Mouse (Mus musculus) G1E (cell line): ENCODE measurements around the gene Sqor. TPM values are rescaled to one million over a fixed set of nuclear protein-coding genes. Genes with fewer than 3 reads are reported as not detected.

ENCODE experiments used
- ATAC-seq: 2 replicates; pipeline ENCODE4 v1.8.0; 2016; ENCODE audit warnings: mild to moderate bottlenecking; ENCODE audit not compliant: insufficient number of reproducible peaks, poor library complexity, low FRiP score, severe bottlenecking; ENCODE audit errors: extremely low read depth
- DNase-seq: peaks from one replicate; pipeline ENCODE4 v3.0.0; 2012; ENCODE audit warnings: low spot score
- H3K27me3 ChIP-seq: 2 replicates; pipeline ENCODE4 v1.6.1; 2012; ENCODE audit warnings: mild to moderate bottlenecking, low read length, inconsistent platforms; ENCODE audit not compliant: insufficient read depth
- H3K36me3 ChIP-seq: replicated peaks from 2 replicates; pipeline ENCODE3; 2012; ENCODE audit warnings: mild to moderate bottlenecking, inconsistent platforms
- H3K4me1 ChIP-seq: 2 replicates; pipeline ENCODE4 v1.6.1; 2012; ENCODE audit warnings: low read depth, low read length, inconsistent platforms, mixed read lengths; ENCODE audit not compliant: insufficient read depth
- H3K4me3 ChIP-seq: 2 replicates; pipeline ENCODE4 v1.5.1; 2012; ENCODE audit warnings: low read depth, mild to moderate bottlenecking, inconsistent platforms, low read length, moderate library complexity, mixed read lengths
- H3K9me3 ChIP-seq: replicated peaks from 2 replicates; pipeline ENCODE4 v1.6.1; 2012; ENCODE audit warnings: inconsistent platforms
- CTCF ChIP-seq: IDR thresholded peaks from 2 replicates; pipeline ENCODE4 v1.5.1; 2012; ENCODE audit warnings: low read depth, low read length, inconsistent platforms, mixed read lengths
- GATA1 ChIP-seq: IDR thresholded peaks from 2 replicates; pipeline ENCODE4 v1.6.1; 2012; ENCODE audit warnings: borderline replicate concordance, low read length, inconsistent platforms, mixed read lengths
- GATA2 ChIP-seq: IDR thresholded peaks from 2 replicates; pipeline ENCODE4 v1.6.1; 2012; ENCODE audit warnings: low read depth, low read length, inconsistent platforms, borderline replicate concordance
- POLR2AphosphoS5 ChIP-seq: IDR thresholded peaks from 2 replicates; pipeline ENCODE4 v1.6.1; 2012; ENCODE audit warnings: low read depth, low read length, inconsistent platforms; ENCODE audit not compliant: insufficient replicate concordance
- TAL1 ChIP-seq: conservative IDR thresholded peaks from 2 replicates; pipeline ENCODE4 v1.6.1; 2012; ENCODE audit warnings: low read depth, low read length, inconsistent platforms, mixed read lengths
- polyA plus RNA-seq: library from polyadenylated mRNA; stranded (reverse); fragments of >175 nt; gene quantifications from 2 replicates; pipeline ENCODE4 v1.2.3, GENCODE M21; 2012
- total RNA-seq, 2 experiments: library from RNA; stranded (forward) in 1 of 2; stranded (reverse) in 1 of 2; fragments of 200-1000 nt in 1 of 2; fragments of >200 nt in 1 of 2; fragmentation: Nextera tagmentation in 1 of 2; gene quantifications; 2 replicates each; pipeline ENCODE4 v1.2.3; 2014 to 2017

Gene Sqor
- total and polyA plus RNA-seq, 3 experiments, result 0.36 to 2.8 (median 0.83) TPM

GRCm38 (mm10) chr2:122789730-122790129, 24.7 kb downstream of the Sqor start:
- no peak overlapping the region for H3K4me3 ChIP-seq
- no peaks in the 10 kb centered on the region for H3K9me3 ChIP-seq
- TF ChIP-seq TAL1 (no peak), CTCF (no peak), GATA2 (no peak)
- DNase-seq, result no peak
- H3K27me3 ChIP-seq, result no peaks in the 10 kb centered on the region
- H3K36me3 ChIP-seq, result no peaks in the 10 kb centered on the region
- no peaks in the 10 kb centered on the region for H3K4me1 ChIP-seq
- no peak for ATAC-seq

GRCm38 (mm10) chr2:122804392-122804791, 39.4 kb downstream of the Sqor start:
- H3K27me3 ChIP-seq, result no peaks in the 10 kb centered on the region
- H3K36me3 ChIP-seq, result no peaks in the 10 kb centered on the region
- no peak overlapping the region for H3K4me3 ChIP-seq
- ATAC-seq, result no peak
- H3K4me1 ChIP-seq, result no peaks in the 10 kb centered on the region
- DNase-seq, result no peak
- TF ChIP-seq GATA1, result no peak
- TF ChIP-seq TAL1, result no peak
- TF ChIP-seq POLR2AphosphoS5, result no peak
- TF ChIP-seq CTCF, result no peak
- TF ChIP-seq GATA2, result no peak
- H3K9me3 ChIP-seq, result no peaks in the 10 kb centered on the region

- ATAC-seq (no peak), DNase-seq (no peak)
- TF ChIP-seq TAL1 (no peak), GATA1 (no peak), POLR2AphosphoS5 (no peak), CTCF (no peak), GATA2 (no peak)
- no peaks in the 10 kb centered on the region for H3K27me3 ChIP-seq
- H3K4me3 ChIP-seq, result no peak overlapping the region
- H3K36me3 ChIP-seq, result no peaks in the 10 kb centered on the region
- H3K4me1 ChIP-seq, result no peaks in the 10 kb centered on the region
- H3K9me3 ChIP-seq, result no peaks in the 10 kb centered on the region
These were observed 41.0 kb downstream of the Sqor start for GRCm38 (mm10) chr2:122806040-122806439.

- DNase-seq (no peak), ATAC-seq (no peak)
- Histone ChIP-seq H3K9me3 (no peaks in the 10 kb centered on the region), H3K4me1 (no peaks in the 10 kb centered on the region), H3K4me3 (no peak overlapping the region), H3K27me3 (no peaks in the 10 kb centered on the region), H3K36me3 (no peaks in the 10 kb centered on the region)
- TF ChIP-seq TAL1 (no peak), CTCF (no peak), POLR2AphosphoS5 (no peak)
These were observed 44.0 kb downstream of the Sqor start for GRCm38 (mm10) chr2:122809027-122809426.

GRCm38 (mm10) chr2:122816986-122817385, 51.9 kb downstream of the Sqor start:
- Histone ChIP-seq H3K27me3 (no peaks in the 10 kb centered on the region), H3K36me3 (no peaks in the 10 kb centered on the region), H3K4me3 (no peak overlapping the region), H3K4me1 (no peaks in the 10 kb centered on the region), H3K9me3 (0 out of 2 replicates have a peak, but pooled peaks cover 2% of the 10 kb centered on the region)
- no peak for DNase-seq
- ATAC-seq, result no peak
- TF ChIP-seq GATA2 (no peak), GATA1 (no peak), TAL1 (no peak), CTCF (no peak), POLR2AphosphoS5 (no peak)

GRCm38 (mm10) chr2:122821246-122821645, 56.2 kb downstream of the Sqor start:
- TF ChIP-seq GATA2, result no peak
- no peak for TF ChIP-seq GATA1
- no peak for TF ChIP-seq TAL1
- TF ChIP-seq CTCF, result no peak
- no peak for TF ChIP-seq POLR2AphosphoS5
- H3K27me3 ChIP-seq, result no peaks in the 10 kb centered on the region
- H3K4me3 ChIP-seq, result no peak overlapping the region
- no peaks in the 10 kb centered on the region for H3K4me1 ChIP-seq
- ATAC-seq (no peak), DNase-seq (no peak)
- H3K9me3 ChIP-seq, result no peaks in the 10 kb centered on the region
- no peaks in the 10 kb centered on the region for H3K36me3 ChIP-seq
